Mouse (Mus musculus) lung, postnatal 0 days (tissue): ENCODE measurements around the gene Lrrc36.

Experiments used
- CTCF ChIP-seq: IDR thresholded peaks from 2 replicates; pipeline ENCODE4 v1.5.1; 2016; ENCODE audit warnings: antibody characterized with exemption, mild to moderate bottlenecking
- EP300 ChIP-seq: IDR thresholded peaks from 2 replicates; pipeline ENCODE4 v1.6.1; 2016; ENCODE audit warnings: antibody characterized with exemption, mild to moderate bottlenecking, control low read depth

DNA sequence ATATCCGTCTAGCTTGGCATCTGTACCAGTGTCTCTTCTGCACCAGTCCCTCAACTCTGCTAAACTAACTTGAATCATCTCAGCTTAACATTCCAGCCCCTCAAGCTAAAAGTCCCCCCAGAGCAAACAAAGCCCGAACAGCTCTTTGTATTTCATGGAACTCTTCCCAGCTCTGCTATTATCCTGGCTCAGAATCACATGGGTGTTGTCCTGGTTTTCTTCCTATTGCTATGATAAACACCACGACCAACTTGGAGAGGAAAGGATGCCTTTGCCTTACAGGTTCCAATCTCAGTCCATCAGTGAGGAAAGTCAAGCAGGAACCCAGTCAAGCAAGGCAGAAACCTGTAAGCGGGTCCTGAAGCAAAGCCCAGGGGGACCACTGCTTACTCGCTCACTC lies 20.1 kb downstream of the Lrrc36 start:
- no peak for TF ChIP-seq CTCF
- TF ChIP-seq EP300: 0 out of 2 replicates have a peak, but pooled peaks have one; percentile 20
